Mouse (Mus musculus) MEL (cell line): ENCODE results near the gene Pgc. TPM values are rescaled to one million over a fixed set of nuclear protein-coding genes. Genes with fewer than 3 reads are reported as not detected.

Experiments used
- DNase-seq: peaks from one replicate; pipeline ENCODE4 v3.0.0; 2011; ENCODE audit warnings: low read depth, low spot score
- H3K27ac ChIP-seq: 2 replicates; pipeline ENCODE4 v1.5.1; 2012; ENCODE audit warnings: low read depth, mild to moderate bottlenecking, control low read depth, low read length, moderate library complexity; ENCODE audit not compliant: control insufficient read depth
- H3K27me3 ChIP-seq, 2 experiments: fragments of 150-350 bp in 1 of 2; sonication (generic) in 1 of 2; 2 replicates each; pipeline ENCODE4 v1.6.1; 2012; ENCODE audit warnings: low read length in 2 of 2, mild to moderate bottlenecking in 2 of 2, improper control_type of control experiment in 1 of 2, moderate library complexity in 1 of 2; ENCODE audit not compliant: insufficient read depth in 2 of 2, control insufficient read depth in 1 of 2
- H3K36me3 ChIP-seq, 2 experiments: 2 replicates each; pipeline ENCODE4 v1.6.1; 2012 to 2014; ENCODE audit warnings: low read length in 2 of 2, improper control_type of control experiment in 1 of 2, inconsistent platforms in 1 of 2, mild to moderate bottlenecking in 1 of 2; ENCODE audit not compliant: insufficient read depth in 2 of 2, control insufficient read depth in 1 of 2
- H3K4me1 ChIP-seq, 2 experiments: fragments of 150-350 bp in 1 of 2; sonication (generic) in 1 of 2; 2 replicates each; pipeline ENCODE4 v1.6.1; 2012; ENCODE audit warnings: low read length in 2 of 2, improper control_type of control experiment in 1 of 2, mild to moderate bottlenecking in 1 of 2; ENCODE audit not compliant: insufficient read depth in 2 of 2, control insufficient read depth in 1 of 2
- H3K4me3 ChIP-seq, 2 experiments: fragments of 150-350 bp in 1 of 2; sonication (generic) in 1 of 2; 2 replicates each; pipeline ENCODE4 v1.5.1; 2012; ENCODE audit warnings: low read depth in 2 of 2, low read length in 2 of 2, mild to moderate bottlenecking in 2 of 2, moderate library complexity in 2 of 2, control low read depth in 1 of 2, improper control_type of control experiment in 1 of 2; ENCODE audit not compliant: control insufficient read depth in 1 of 2, insufficient read depth in 1 of 2
- H3K79me2 ChIP-seq: 2 replicates; pipeline ENCODE4 v1.6.1; 2012; ENCODE audit warnings: mild to moderate bottlenecking, low read length, moderate library complexity; ENCODE audit not compliant: control insufficient read depth, poor library complexity, insufficient read depth
- H3K9ac ChIP-seq: 2 replicates; pipeline ENCODE4 v1.6.1; 2012; ENCODE audit warnings: low read depth, mild to moderate bottlenecking, control low read depth, low read length, moderate library complexity; ENCODE audit not compliant: control insufficient read depth, poor library complexity, severe bottlenecking
- H3K9me3 ChIP-seq: fragments of 150-350 bp; sonication (generic); replicated peaks from 2 replicates; pipeline ENCODE4 v1.6.1; 2012; ENCODE audit warnings: mild to moderate bottlenecking, low read length, improper control_type of control experiment, moderate library complexity; ENCODE audit not compliant: insufficient read depth
- CHD2 ChIP-seq: IDR thresholded peaks from 2 replicates; pipeline ENCODE4 v1.6.1; 2011; ENCODE audit warnings: low read length, improper control_type of control experiment
- CTCF ChIP-seq, 3 experiments: IDR thresholded peaks in 2 of 3; conservative IDR thresholded peaks in 1 of 3; 2 replicates each; pipeline ENCODE4 v1.5.1; 2011 to 2012; ENCODE audit warnings: low read length in 3 of 3, low read depth in 2 of 3, mild to moderate bottlenecking in 2 of 3, improper control_type of control experiment in 1 of 3, inconsistent platforms in 1 of 3, mixed read lengths in 1 of 3, moderate library complexity in 1 of 3; ENCODE audit not compliant: control insufficient read depth in 1 of 3, insufficient read depth in 1 of 3, poor library complexity in 1 of 3, severe bottlenecking in 1 of 3
- E2F4 ChIP-seq: IDR thresholded peaks from 2 replicates; pipeline ENCODE4 v1.6.1; 2011; ENCODE audit warnings: low read depth, low read length, improper control_type of control experiment, borderline replicate concordance
- EP300 ChIP-seq, 2 experiments: IDR thresholded peaks; 2 replicates each; pipeline ENCODE4 v1.6.1; 2011; ENCODE audit warnings: improper control_type of control experiment in 2 of 2, low read length in 2 of 2, low read depth in 1 of 2, mild to moderate bottlenecking in 1 of 2
- ETS1 ChIP-seq: IDR thresholded peaks from 2 replicates; pipeline ENCODE4 v1.6.1; 2012; ENCODE audit warnings: low read depth, mild to moderate bottlenecking, inconsistent platforms, low read length, improper control_type of control experiment, moderate library complexity
- GABPA ChIP-seq: IDR thresholded peaks from 2 replicates; pipeline ENCODE4 v1.6.1; 2012; ENCODE audit warnings: low read depth, mild to moderate bottlenecking, inconsistent platforms, low read length, improper control_type of control experiment, moderate library complexity
- MAX ChIP-seq: IDR thresholded peaks from 2 replicates; pipeline ENCODE4 v1.6.1; 2011; ENCODE audit warnings: low read length, improper control_type of control experiment
- MXI1 ChIP-seq: IDR thresholded peaks from 2 replicates; pipeline ENCODE4 v1.6.1; 2011; ENCODE audit warnings: mild to moderate bottlenecking, low read depth, low read length, improper control_type of control experiment
- MYB ChIP-seq: IDR thresholded peaks from 2 replicates; pipeline ENCODE4 v1.6.1; 2011; ENCODE audit warnings: mild to moderate bottlenecking, low read depth, low read length, improper control_type of control experiment
- MYC ChIP-seq: IDR thresholded peaks from 2 replicates; pipeline ENCODE4 v1.6.1; 2011; ENCODE audit warnings: low read depth, mild to moderate bottlenecking, low read length, improper control_type of control experiment, moderate library complexity
- POLR2AphosphoS2 ChIP-seq: IDR thresholded peaks from 2 replicates; pipeline ENCODE4 v1.6.1; 2011; ENCODE audit warnings: low read length, improper control_type of control experiment
- POLR2AphosphoS5 ChIP-seq: IDR thresholded peaks from 2 replicates; pipeline ENCODE4 v1.6.1; 2012; ENCODE audit warnings: low read depth, borderline replicate concordance, mild to moderate bottlenecking, inconsistent platforms, low read length, moderate library complexity, mixed read lengths
- RCOR1 ChIP-seq: IDR thresholded peaks from 2 replicates; pipeline ENCODE4 v1.6.1; 2012; ENCODE audit warnings: low read depth, mild to moderate bottlenecking, inconsistent platforms, low read length, improper control_type of control experiment
- TAL1 ChIP-seq: IDR thresholded peaks from 2 replicates; pipeline ENCODE4 v1.6.1; 2012; ENCODE audit warnings: mild to moderate bottlenecking, inconsistent platforms, low read length, moderate library complexity, mixed read lengths
- UBTF ChIP-seq: IDR thresholded peaks from 2 replicates; pipeline ENCODE4 v1.6.1; 2012; ENCODE audit warnings: low read depth, mild to moderate bottlenecking, inconsistent platforms, low read length, improper control_type of control experiment, moderate library complexity, borderline replicate concordance; ENCODE audit not compliant: insufficient read depth
- USF2 ChIP-seq, 2 experiments: IDR thresholded peaks; 2 replicates each; pipeline ENCODE4 v1.6.1; 2011 to 2012; ENCODE audit warnings: improper control_type of control experiment in 2 of 2, low read length in 2 of 2, borderline replicate concordance in 1 of 2, inconsistent platforms in 1 of 2, low read depth in 1 of 2, mild to moderate bottlenecking in 1 of 2; ENCODE audit not compliant: insufficient read depth in 1 of 2
- ZMIZ1 ChIP-seq: IDR thresholded peaks from 2 replicates; pipeline ENCODE4 v1.6.1; 2012; ENCODE audit warnings: low read depth, mild to moderate bottlenecking, inconsistent platforms, low read length, improper control_type of control experiment, moderate library complexity
- polyA plus RNA-seq, 2 experiments: library from polyadenylated mRNA; stranded (reverse) in 1 of 2; unstranded in 1 of 2; fragments of >175 nt in 1 of 2; fragments of >200 nt in 1 of 2; gene quantifications; 2 replicates each; pipeline versions ENCODE4 v1.2.1 to v1.2.4; 2012; ENCODE audit warnings: low replicate concordance in 2 of 2, low read depth in 1 of 2; ENCODE audit not compliant: insufficient read length in 2 of 2, insufficient read depth in 1 of 2, missing spikeins in 1 of 2
- total RNA-seq: library from RNA; depleted of rRNA; stranded (reverse); fragments of 300-350 nt; gene quantifications from 2 replicates; pipeline ENCODE4 v1.2.3, GENCODE M21; 2012

The Pgc gene
- total and polyA plus RNA-seq, 3 experiments, result not detected

- TF ChIP-seq POLR2AphosphoS2 (no peak), USF2 (IDR thresholded peaks at IDR 0.05; ENCODE audit: borderline replicate concordance in 1 of 2, insufficient read depth in 1 of 2, low read depth in 1 of 2, low read length in 2 of 2) (no peak), MXI1 (peak; percentile 57; the same call in 1 of the 2 replicates), MYB (no peak), GABPA (no peak), E2F4 (no peak), EP300 (IDR thresholded peaks at IDR 0.05; ENCODE audit: low read depth in 1 of 2, low read length in 2 of 2) (peak; percentile 80 to 84), UBTF (no peak), POLR2AphosphoS5 (no peak), ETS1 (peak; percentile 80), CHD2 (no peak), RCOR1 (peak; percentile 85), ZMIZ1 (no peak), MYC (peak; percentile 65; the same call in 1 of the 2 replicates)
Observed at GRCm38 (mm10) chr17:47721183-47721582, 5.5 kb upstream of the Pgc start (continued).

- H3K79me2 ChIP-seq, result no peaks in the 10 kb centered on the region
- no peaks in the 10 kb centered on the region; a peak in 1 of 4 replicates for H3K36me3 ChIP-seq
- TF ChIP-seq ETS1 (no peak), MAX (no peak), TAL1 (no peak), POLR2AphosphoS5 (no peak), CTCF (IDR thresholded peaks at IDR 0.05 in 2 of 3, conservative IDR thresholded peaks at IDR 0.05 in 1 of 3; ENCODE audit: control insufficient read depth in 1 of 3, insufficient read depth in 1 of 3, low read depth in 2 of 3, low read length in 3 of 3, poor library complexity in 1 of 3, severe bottlenecking in 1 of 3) (peak; percentile 4 to 49 (median 22); a peak in 3 of 6 replicates)
- peaks cover 0 to 17% of the 10 kb centered on the region in 2 experiments; a peak in 1 of 4 replicates for H3K4me1 ChIP-seq
- DNase-seq, result no peak
- no peak overlapping the region for H3K4me3 ChIP-seq
- peaks cover 0 to 4% of the 10 kb centered on the region in 2 experiments for H3K27me3 ChIP-seq
- H3K9ac ChIP-seq, result no peak overlapping the region
- H3K9me3 ChIP-seq, result no peaks in the 10 kb centered on the region
- no peak overlapping the region for H3K27ac ChIP-seq
Observed at GRCm38 (mm10) chr17:47730633-47731575, 4.3 kb downstream of the Pgc start.
